Mouse (Mus musculus) retina, adult 2 months (tissue): ENCODE measurements around the gene Srrm3.

Experiments
- DNase-seq: peaks from one replicate; pipeline ENCODE4 v3.0.0-alpha.2; 2012; ENCODE audit warnings: low read depth, low spot score

The Srrm3 gene

DNA sequence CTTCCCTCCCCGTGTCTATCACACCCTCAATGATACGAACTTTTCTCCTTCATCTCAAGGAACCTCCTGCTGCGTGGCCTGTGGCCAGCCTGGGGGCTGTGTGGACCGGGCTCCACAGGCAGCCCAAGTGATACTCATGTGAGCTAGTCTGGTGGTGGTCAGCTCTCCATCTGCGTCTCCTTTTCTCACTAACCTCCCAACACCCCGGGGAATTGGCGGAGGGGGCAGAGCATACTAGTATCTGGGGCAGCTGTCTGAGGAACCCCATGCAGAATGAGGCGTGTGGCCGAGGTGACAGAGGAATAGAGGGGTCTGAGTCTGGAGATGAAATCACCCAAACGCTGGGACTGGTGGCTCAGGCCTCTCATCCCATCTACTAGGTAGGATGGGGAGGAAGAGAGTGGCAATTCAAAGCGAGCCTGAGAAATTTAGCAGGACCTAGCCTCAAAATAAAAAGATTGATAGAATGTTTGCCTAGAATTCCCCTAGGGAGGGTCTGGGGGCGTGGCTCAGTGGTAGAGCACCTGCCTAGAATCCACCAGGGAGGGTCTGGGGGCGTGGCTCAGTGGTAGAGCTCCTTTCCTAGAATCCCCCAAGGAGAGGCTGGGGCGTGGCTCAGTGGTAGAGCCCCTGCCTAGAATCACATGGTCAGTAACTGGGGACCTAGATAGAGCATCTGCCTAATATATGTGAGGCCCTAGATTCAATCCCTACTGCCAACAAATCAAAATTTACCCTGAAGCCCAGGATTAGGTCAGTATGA, 63.2 kb downstream of the Srrm3 start:
- no peak for DNase-seq

GRCm38 (mm10) chr5:135870505-135870904, 63.8 kb downstream of the Srrm3 start:
- DNase-seq, result no peak

DNA sequence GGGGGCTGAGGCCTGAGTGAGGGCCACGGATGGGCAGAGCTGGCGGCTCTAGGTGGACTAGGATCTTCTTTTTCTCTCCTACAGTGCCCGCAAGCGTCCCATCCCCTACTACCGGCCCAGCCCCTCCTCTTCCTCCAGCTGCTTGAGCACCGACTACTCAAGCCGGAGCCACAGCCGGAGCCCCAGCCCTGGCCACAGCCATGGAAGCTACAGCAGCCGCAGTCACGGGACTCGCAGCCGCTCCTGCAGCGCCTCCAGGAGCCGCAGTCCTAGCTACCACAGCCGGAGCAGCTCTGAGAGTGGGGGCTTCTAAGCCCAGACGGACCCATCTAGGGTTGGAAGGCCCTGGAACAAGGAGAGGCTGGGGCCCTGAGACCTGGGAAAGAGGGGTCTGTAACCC, 66.3 kb downstream of the Srrm3 start:
- no peak for DNase-seq

- no peak for DNase-seq
Measured at GRCm38 (mm10) chr5:135873753-135874152, 67.1 kb downstream of the Srrm3 start.

- DNase-seq, result no peak
Measured at GRCm38 (mm10) chr5:135877180-135877579, 70.5 kb downstream of the Srrm3 start.

- DNase-seq, result peak; percentile 53
Measured at GRCm38 (mm10) chr5:135877831-135878231, 71.1 kb downstream of the Srrm3 start.

- DNase-seq, result no peak
Measured at GRCm38 (mm10) chr5:135879449-135880158, 72.9 kb downstream of the Srrm3 start.

- no peak for DNase-seq
Measured at GRCm38 (mm10) chr5:135884641-135885040, 78.0 kb downstream of the Srrm3 start.

GRCm38 (mm10) chr5:135887675-135888102, 81.0 kb downstream of the Srrm3 start, which contains the start of gene Hspb1:
Gene Hspb1, plus strand, starts transcription at chr5:135887919.
- no peak for DNase-seq

- DNase-seq, result no peak
Measured at GRCm38 (mm10) chr5:135888405-135889215, 81.9 kb downstream of the Srrm3 start.

DNA sequence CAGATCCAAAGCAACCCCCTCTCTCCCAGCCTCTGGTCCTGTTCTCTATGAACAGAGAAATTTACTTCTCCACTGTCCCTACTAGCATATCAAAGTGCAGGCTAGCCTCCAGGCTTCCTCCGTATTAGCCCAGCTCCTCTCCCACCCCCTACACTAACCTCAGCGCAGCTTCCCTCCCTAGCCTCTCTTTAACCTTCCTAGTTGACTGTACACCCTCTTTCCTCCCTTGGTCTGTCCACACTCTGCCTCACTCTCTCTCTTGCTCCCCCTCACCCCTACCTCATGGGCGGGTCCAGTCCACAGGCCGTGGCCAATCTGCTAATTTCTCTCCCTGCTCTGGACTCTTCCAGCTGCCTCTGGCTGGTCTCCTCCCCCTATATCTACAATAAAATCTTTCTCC, 83.6 kb downstream of the Srrm3 start:
- DNase-seq, result no peak

GRCm38 (mm10) chr5:135890920-135891319, 84.2 kb downstream of the Srrm3 start:
- no peak for DNase-seq

DNA sequence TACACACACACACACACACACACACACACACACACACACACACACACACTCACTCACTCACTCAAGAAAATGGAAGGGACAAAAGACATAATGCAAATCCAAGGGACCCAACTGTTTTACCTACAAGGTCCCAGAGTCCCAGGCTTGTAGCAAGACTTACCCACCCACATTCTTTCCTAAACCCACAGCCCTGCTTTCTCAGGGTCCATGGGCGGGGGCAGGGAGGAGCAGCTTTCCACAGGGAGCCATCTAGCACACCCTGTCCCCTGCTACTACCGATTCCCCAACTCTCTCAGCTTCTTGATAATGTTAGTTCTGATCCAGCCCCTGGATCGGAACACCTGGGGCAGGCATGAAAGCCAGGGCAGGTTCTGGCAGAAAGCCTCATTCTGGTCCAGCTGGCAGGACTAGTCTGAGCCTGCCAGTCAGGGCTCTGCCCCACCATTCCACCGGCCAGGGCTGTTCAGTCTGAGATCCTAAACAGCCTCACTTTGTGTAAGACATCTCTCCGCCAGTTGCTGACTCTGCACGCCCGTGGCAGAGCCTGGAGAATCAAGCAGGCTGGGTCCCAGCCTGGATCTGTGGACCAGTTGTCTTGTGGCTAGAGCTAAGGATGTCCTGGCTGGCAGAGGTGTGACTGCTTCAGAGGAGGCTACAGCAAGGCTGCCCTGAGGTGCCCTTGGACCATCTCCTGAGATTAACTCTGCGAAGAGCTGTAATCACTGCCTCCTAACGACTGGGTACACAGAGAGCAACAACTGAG, 86.1 kb downstream of the Srrm3 start:
- DNase-seq, result no peak

GRCm38 (mm10) chr5:135894958-135895357, 88.3 kb downstream of the Srrm3 start:
- DNase-seq, result no peak

GRCm38 (mm10) chr5:135898028-135898427, 91.3 kb downstream of the Srrm3 start:
- no peak for DNase-seq

DNA sequence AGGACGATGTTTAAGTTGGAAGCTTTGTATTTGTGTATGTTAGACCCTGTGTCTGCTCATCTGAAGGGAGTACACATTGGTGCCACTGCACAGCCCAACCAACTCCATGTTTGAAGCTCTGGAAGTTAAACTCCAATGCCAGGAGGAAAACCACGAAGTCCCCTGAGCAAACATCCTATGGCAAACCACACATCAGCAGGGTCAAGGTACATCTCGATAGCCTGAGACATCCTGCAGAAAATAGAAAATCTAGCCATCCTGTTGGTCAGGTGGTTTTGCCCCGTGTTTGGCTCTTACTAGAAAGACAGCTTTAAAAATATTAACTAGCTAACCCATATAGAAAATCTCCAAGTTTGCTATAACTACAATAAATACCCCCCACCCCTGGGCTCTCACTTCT, 92.3 kb downstream of the Srrm3 start:
- no peak for DNase-seq

DNA sequence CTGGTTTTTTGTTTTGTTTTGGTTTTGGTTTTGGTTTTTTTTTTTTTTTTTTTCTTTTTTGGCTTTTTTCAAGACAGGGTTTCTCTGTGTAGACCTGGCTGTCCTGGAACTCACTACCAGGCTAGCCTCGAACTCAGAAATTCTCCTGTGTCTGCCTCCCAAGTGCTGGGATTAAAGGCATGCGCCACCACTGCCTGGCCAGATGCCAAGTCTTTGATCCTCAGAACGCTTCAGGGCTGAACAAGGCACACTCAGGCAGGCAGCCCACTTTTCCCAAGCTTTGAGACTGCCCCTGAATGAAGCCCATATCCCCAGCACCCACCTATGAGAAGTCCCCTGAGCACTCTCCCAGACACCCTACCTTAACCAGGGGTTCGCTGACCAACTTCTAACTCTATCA, 93.1 kb downstream of the Srrm3 start:
- DNase-seq, result no peak

- DNase-seq, result no peak
Measured at GRCm38 (mm10) chr5:135900701-135901100, 94.0 kb downstream of the Srrm3 start.

DNA sequence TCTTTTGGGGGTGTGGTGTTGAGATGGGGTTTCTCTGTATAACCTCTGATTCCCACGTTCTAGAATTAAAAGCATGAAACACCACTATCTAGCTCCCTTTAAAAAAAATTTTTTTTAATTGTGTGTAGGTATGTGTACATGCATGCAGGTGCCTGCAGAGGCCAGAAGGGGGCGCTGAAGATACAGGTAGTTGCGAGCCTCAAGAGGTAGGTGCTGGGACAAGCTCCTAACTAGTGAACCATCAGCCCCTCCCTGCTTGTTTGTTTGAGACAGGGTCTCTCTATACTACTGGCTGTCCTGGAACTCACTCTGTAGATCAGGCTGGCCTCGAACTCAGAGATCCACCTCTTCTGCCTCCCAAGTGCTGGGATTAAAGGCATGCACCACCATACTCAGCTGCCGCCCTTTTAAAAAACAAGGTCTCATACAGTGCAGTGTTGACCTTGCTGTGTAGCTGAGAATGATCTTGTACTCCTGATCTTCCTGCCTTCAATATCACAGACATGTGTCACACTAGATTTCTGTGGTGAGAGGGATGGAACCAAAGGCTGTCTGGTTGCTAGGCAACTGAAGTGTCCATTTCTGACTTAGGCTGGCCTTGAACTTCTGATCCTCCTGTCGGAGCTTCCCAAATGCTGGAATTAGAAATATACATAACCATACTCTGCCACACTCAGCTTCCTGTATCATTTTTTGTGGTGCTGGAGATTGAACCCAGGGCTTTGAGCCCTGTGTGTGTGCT, 94.8 kb downstream of the Srrm3 start:
- no peak for DNase-seq

- DNase-seq, result no peak
Measured at GRCm38 (mm10) chr5:135903058-135903457, 96.4 kb downstream of the Srrm3 start.
